9 mouse cellular contexts compared by ENCODE assay signal in the genomic region with DNA sequence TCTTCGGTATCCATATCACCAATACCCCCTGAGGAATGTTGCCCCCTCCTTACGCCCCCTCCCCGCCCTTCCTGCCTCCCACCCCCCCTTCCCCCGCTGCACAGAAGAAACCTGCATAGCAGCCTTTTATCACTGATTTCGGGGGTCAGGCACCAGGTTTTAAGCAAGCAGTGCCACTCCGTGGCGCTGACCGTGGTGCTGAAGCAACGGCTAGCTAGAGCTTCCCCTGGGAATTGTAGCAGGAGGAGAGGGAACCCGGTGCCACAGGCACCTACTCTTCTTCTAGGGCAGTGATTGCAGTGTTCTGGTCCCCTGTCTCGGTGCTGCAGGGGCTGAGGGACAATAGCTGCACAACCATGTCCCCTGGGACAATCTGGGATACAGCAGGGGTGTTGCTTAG. TPM values are rescaled to one million over a fixed set of nuclear protein-coding genes. Genes with fewer than 3 reads are reported as not detected.
DNase-seq lines count a peak whose midpoint lies in the region; ATAC-seq and TF ChIP-seq lines count a peak whose summit lies in the region.
"Had no signal": no experiment of that assay in that cellular context is flagged by ENCODE, and none has a peak within 500 bp of the region (broad histone marks: within the 10 kb centered on the region; RNA-seq: fewer than 3 reads in every experiment).

No protein-coding gene starts in this region.

- no peak for TF ChIP-seq CTCF in heart, adult 2 months (IDR thresholded peaks at IDR 0.05)

- peak; percentile 17 to 41 for DNase-seq in heart, adult 2 months
- peak; percentile 65 to 66 for DNase-seq in B cell, adult 2 months
- peak; percentile 85 to 89 for DNase-seq in adrenal gland, postnatal 36 days
- DNase-seq in induced T-regulatory cell, adult 2 months (ENCODE audit: low read depth), result peak; percentile 3
- no peak for DNase-seq in layer of hippocampus, adult 9-10 months (ENCODE audit: low spot score)

- no peak for TF ChIP-seq POLR2A in heart, adult 2 months (IDR thresholded peaks at IDR 0.05; ENCODE audit: insufficient read depth, low read depth, low read length)

- no peaks in the 10 kb centered on the region for H3K4me1 ChIP-seq in heart, adult 2 months (ENCODE audit: control insufficient read depth, insufficient read depth, low read length)
- no peaks in the 10 kb centered on the region for H3K4me1 ChIP-seq in heart, embryonic 12.5 days (replicated peaks)
- peaks cover 10% of the 10 kb centered on the region; the same call in 1 of the 2 replicates for H3K4me1 ChIP-seq in midbrain, embryonic 13.5 days (replicated peaks)

- no peak overlapping the region for H3K27ac ChIP-seq in heart, adult 2 months
- H3K27ac ChIP-seq in heart, embryonic 12.5 days (ENCODE audit: poor library complexity, severe bottlenecking), result no peak overlapping the region
- H3K27ac ChIP-seq in midbrain, embryonic 13.5 days, result no peak overlapping the region

- no peaks in the 10 kb centered on the region for H3K79me2 ChIP-seq in heart, adult 2 months (replicated peaks; ENCODE audit: control insufficient read depth, insufficient read depth, low read length)

- ATAC-seq in heart, embryonic 12.5 days (ENCODE audit: insufficient number of reproducible peaks, low FRiP score), result no peak
- peak; percentile 59; the same call in 1 of the 2 replicates for ATAC-seq in midbrain, embryonic 13.5 days
- ATAC-seq in activated CD4-positive, CD25-positive, alpha-beta regulatory T cell, adult 4 months, result no peak

- H3K9ac ChIP-seq in heart, adult 2 months (ENCODE audit: low read depth, low read length), result no peak overlapping the region
- no peak overlapping the region for H3K9ac ChIP-seq in heart, embryonic 12.5 days
- H3K9ac ChIP-seq in midbrain, embryonic 13.5 days (replicated peaks), result no peak overlapping the region

- no peak for TF ChIP-seq EP300 in heart, adult 2 months (IDR thresholded peaks at IDR 0.05; ENCODE audit: insufficient read depth, low read depth, low read length)

- no peak overlapping the region for H3K4me2 ChIP-seq in heart, embryonic 12.5 days
- H3K4me2 ChIP-seq in midbrain, embryonic 13.5 days (replicated peaks), result no peak overlapping the region

- no peaks in the 10 kb centered on the region for H3K36me3 ChIP-seq in heart, adult 2 months (ENCODE audit: control insufficient read depth, insufficient read depth, low read length)
- H3K36me3 ChIP-seq in heart, embryonic 12.5 days, result no peaks in the 10 kb centered on the region
- no peaks in the 10 kb centered on the region for H3K36me3 ChIP-seq in midbrain, embryonic 13.5 days

- intact Hi-C loops in heart, adult 2 months (cut with DNase I), result no loop called here

- no peaks in the 10 kb centered on the region for H3K9me3 ChIP-seq in heart, embryonic 12.5 days (replicated peaks)
- no peaks in the 10 kb centered on the region for H3K9me3 ChIP-seq in midbrain, embryonic 13.5 days

- H3K27me3 ChIP-seq in heart, adult 2 months (ENCODE audit: control insufficient read depth, insufficient read depth, low read length), result no peaks in the 10 kb centered on the region
- H3K27me3 ChIP-seq in heart, embryonic 12.5 days (replicated peaks), result 0 out of 2 replicates have a peak, but pooled peaks cover 3% of the 10 kb centered on the region
- no peaks in the 10 kb centered on the region; the same call in 1 of the 2 replicates for H3K27me3 ChIP-seq in midbrain, embryonic 13.5 days

- 2% methylated on average over 11 of the region's 11 CpGs for WGBS in heart, adult 2 months
- WGBS in heart, embryonic 12.5 days, result under 1% methylated on average over 11 of the region's 11 CpGs
- WGBS in midbrain, embryonic 13.5 days, result 3% methylated on average over 11 of the region's 11 CpGs

- H3K4me3 ChIP-seq in heart, adult 2 months, result no peak overlapping the region
- no peak overlapping the region for H3K4me3 ChIP-seq in heart, embryonic 12.5 days
- H3K4me3 ChIP-seq in midbrain, embryonic 13.5 days (replicated peaks), result no peak overlapping the region

RNA-seq across cellular contexts. Expression of a gene that starts 50.0 kb away (rescaled TPM):
- not detected for total RNA-seq in heart, adult 2 months (2021)
- not detected in 2 replicates for polyA plus RNA-seq in heart, adult 2 months (2012; rRNA removed)
- not detected in 2 replicates for polyA plus RNA-seq in heart, embryonic 12.5 days (2016; fragmentation: Nextera tagmentation; extraction: Ambion mirVana)
- total RNA-seq in adrenal gland, postnatal 36 days (2021), result not detected
- polyA plus RNA-seq in midbrain, embryonic 13.5 days (2015; fragmentation: Nextera tagmentation; extraction: Ambion mirVana), result 6.1 and 8.0 TPM in 2 replicates
- polyA plus RNA-seq in activated CD4-positive, CD25-positive, alpha-beta regulatory T cell, adult 4 months (2017; shearing (Covaris generic)), result not detected
- polyA plus RNA-seq: heart, embryonic 16.5 days had no signal
